ENCODE assay signal across 11 mouse cellular contexts in the genomic region with DNA sequence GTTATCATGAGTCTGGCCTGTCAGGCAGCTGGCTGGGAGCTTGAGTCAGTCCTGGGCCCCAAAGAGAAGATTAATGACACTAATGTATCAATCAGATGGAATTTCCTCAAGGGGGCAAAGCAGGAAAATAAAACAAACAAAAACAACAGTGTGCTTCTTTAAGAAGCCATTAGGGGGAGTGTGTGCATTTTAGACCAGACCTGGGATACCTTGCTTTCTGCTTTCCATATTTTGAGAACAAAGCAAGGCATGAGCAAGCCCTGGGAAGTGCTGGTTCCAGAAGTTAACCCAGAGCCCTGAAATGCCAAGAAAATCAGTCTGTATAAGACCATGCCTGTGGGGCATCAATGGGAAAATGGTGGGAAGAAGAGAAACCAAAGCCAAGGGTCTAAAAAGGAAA. TPM values are rescaled to one million over a fixed set of nuclear protein-coding genes. Genes with fewer than 3 reads are reported as not detected.
A peak's percentile ranks its signal among the peaks of the same experiment; 100 is the strongest.
DNase-seq lines count a peak whose midpoint lies in the region; TF ChIP-seq lines count a peak whose summit lies in the region.
"Had no signal": no experiment of that assay in that cellular context is flagged by ENCODE, and none has a peak within 500 bp of the region (broad histone marks: within the 10 kb centered on the region; RNA-seq: fewer than 3 reads in every experiment).

No protein-coding gene starts in this region.

- H3K27me3 ChIP-seq in kidney, adult 2 months (replicated peaks; ENCODE audit: control insufficient read depth, insufficient read depth, low read length): no peaks in the 10 kb centered on the region

- DNase-seq in kidney, adult 2 months: peak; percentile 22
- DNase-seq in kidney, adult 18-20 months: no peak
- DNase-seq in A20 (ENCODE audit: low read depth, low spot score) (peak; percentile 24), ES-CJ7 (ENCODE audit: low read depth, low spot score) (peak; percentile 45)
- DNase-seq in embryo, embryonic 9.5 days (ENCODE audit: extremely low spot score): peak; percentile 19
- DNase-seq in right cerebral cortex, postnatal 4 days: no peak
- DNase-seq in thymus, postnatal 10 days (ENCODE audit: low spot score in 2 of 2): no peak
- DNase-seq: cerebellum, adult 8-10 months had no signal

- H3K36me3 ChIP-seq in kidney, adult 2 months (ENCODE audit: control insufficient read depth, insufficient read depth, low read length): no peaks in the 10 kb centered on the region
- H3K36me3 ChIP-seq: heart, embryonic 12.5 days; kidney, embryonic 15.5 days had no signal

- H3K4me1 ChIP-seq in kidney, adult 2 months (ENCODE audit: control insufficient read depth, insufficient read depth, low read length): no peaks in the 10 kb centered on the region

- TF ChIP-seq CTCF in kidney, adult 2 months (conservative IDR thresholded peaks at IDR 0.05; ENCODE audit: insufficient read depth, insufficient read length, low read depth, low read length): no peak

- TF ChIP-seq POLR2A in kidney, adult 2 months (IDR thresholded peaks at IDR 0.05; ENCODE audit: low read depth, low read length): no peak

- H3K27ac ChIP-seq in kidney, adult 2 months (ENCODE audit: insufficient read depth, low read depth, low read length): no peak overlapping the region
- H3K27ac ChIP-seq: kidney, embryonic 15.5 days; macrophage had no signal

- no peak overlapping the region for H3K4me3 ChIP-seq in kidney, adult 2 months (ENCODE audit: insufficient read depth, low read depth, low read length)
- H3K4me3 ChIP-seq: heart, embryonic 12.5 days; kidney, embryonic 15.5 days had no signal

RNA-seq across cellular contexts. Expression of a gene that starts 3.8 kb away (rescaled TPM):
- polyA plus RNA-seq in kidney, adult 2 months (2012; rRNA removed): 57.7 and 63.3 TPM in 2 replicates

RNA-seq across cellular contexts. Expression of a gene that starts 19.8 kb away (rescaled TPM):
- polyA plus RNA-seq in kidney, adult 2 months (2012; rRNA removed): not detected in 2 replicates
- polyA plus RNA-seq: heart, embryonic 12.5 days; kidney, embryonic 15.5 days; macrophage had no signal

RNA-seq across cellular contexts. Expression of a gene that starts 51.4 kb away (rescaled TPM):
- polyA plus RNA-seq in kidney, adult 2 months (2012; rRNA removed): not detected in 2 replicates
- polyA plus RNA-seq: heart, embryonic 12.5 days; kidney, embryonic 15.5 days; macrophage had no signal

Comparison
In these comparisons a context has a peak if more than half of its experiments do, and no peak if none do; other contexts are left out.
1. DNase-seq: peak in kidney, adult 2 months (single experiment), A20 (single experiment), ES-CJ7 (single experiment) and embryo, embryonic 9.5 days (single experiment); none in kidney, adult 18-20 months (single experiment), right cerebral cortex, postnatal 4 days (single experiment) and thymus, postnatal 10 days (0 of 2).